Mouse (Mus musculus) heart, embryonic 11.5 days (tissue): ENCODE data around the gene Clasp2. TPM values are rescaled to one million over a fixed set of nuclear protein-coding genes. Genes with fewer than 3 reads are reported as not detected.

ENCODE experiments used
- ATAC-seq: fragments of 200-750 bp; cut with Nextera tagmentation; replicated peaks from 2 replicates; pipeline ENCODE4 v1.8.0; 2017; ENCODE audit warnings: moderate library complexity; ENCODE audit not compliant: insufficient number of reproducible peaks, low FRiP score, low TSS enrichment
- H3K27ac ChIP-seq: fragments of 300-500 bp; sonication (generic); 2 replicates; pipeline ENCODE4 v1.5.1; 2014; ENCODE audit warnings: mild to moderate bottlenecking, low read depth, low read length
- H3K27me3 ChIP-seq: fragments of 300-500 bp; sonication (generic); 2 replicates; pipeline ENCODE4 v1.6.1; 2014; ENCODE audit warnings: mild to moderate bottlenecking, low read length, mixed read lengths; ENCODE audit not compliant: control insufficient read depth, insufficient read depth
- H3K36me3 ChIP-seq: fragments of 300-500 bp; sonication (generic); 2 replicates; pipeline ENCODE4 v1.6.1; 2014; ENCODE audit warnings: mild to moderate bottlenecking, low read length, moderate library complexity, mixed read lengths; ENCODE audit not compliant: control insufficient read depth, insufficient read depth
- H3K4me1 ChIP-seq: fragments of 300-500 bp; sonication (generic); 2 replicates; pipeline ENCODE4 v1.6.1; 2014; ENCODE audit warnings: low read length; ENCODE audit not compliant: control insufficient read depth, insufficient read depth
- H3K4me2 ChIP-seq: fragments of 300-500 bp; sonication (generic); 2 replicates; pipeline ENCODE4 v1.6.1; 2014; ENCODE audit warnings: mild to moderate bottlenecking, moderate library complexity
- H3K4me3 ChIP-seq: fragments of 300-500 bp; sonication (generic); 2 replicates; pipeline ENCODE4 v1.5.1; 2014; ENCODE audit warnings: low read depth, low read length
- H3K9ac ChIP-seq: fragments of 300-500 bp; sonication (generic); 2 replicates; pipeline ENCODE4 v1.6.1; 2014; ENCODE audit warnings: mild to moderate bottlenecking, low read depth, low read length, moderate library complexity
- H3K9me3 ChIP-seq: fragments of 300-500 bp; sonication (generic); replicated peaks from 2 replicates; pipeline ENCODE4 v1.6.1; 2016; ENCODE audit warnings: low read length; ENCODE audit not compliant: control insufficient read depth
- WGBS: fragments of 180-500 bp; shearing (Covaris S2); extraction: QIAGEN DNeasy Blood & Tissue Kit; methylation state at CpG from one replicate; pipeline ENCODE4 v1.1.7; 2014; ENCODE audit not compliant: insufficient replicate concordance; 5-methylcytosine and 5-hydroxymethylcytosine counted together
- polyA plus RNA-seq: library from polyadenylated mRNA; unstranded; fragments of >200 nt; fragmentation: Nextera tagmentation; extraction: Ambion mirVana; gene quantifications from 2 replicates; pipeline ENCODE4 v1.2.1, GENCODE M21; 2014

The Clasp2 gene
- polyA plus RNA-seq, 1 experiment from 2014 or later: 25.3 TPM

GRCm38 (mm10) chr9:113855441-113855840 is 114.2 kb downstream of the Clasp2 start:
- Histone ChIP-seq H3K9ac (no peak overlapping the region), H3K4me2 (no peak overlapping the region), H3K27me3 (no peaks in the 10 kb centered on the region), H3K27ac (no peak overlapping the region), H3K9me3 (no peaks in the 10 kb centered on the region), H3K36me3 (no peaks in the 10 kb centered on the region), H3K4me3 (no peak overlapping the region), H3K4me1 (0 out of 2 replicates have a peak, but pooled peaks cover 5% of the 10 kb centered on the region)
- no peak for ATAC-seq
- WGBS: 84% methylated on average over 3 of the region's 3 CpGs

GRCm38 (mm10) chr9:113857281-113857928 is 116.1 kb downstream of the Clasp2 start:
- 82% methylated on average over 8 of the region's 8 CpGs for WGBS
- H3K27ac ChIP-seq: no peak overlapping the region
- no peak for ATAC-seq

GRCm38 (mm10) chr9:113857929-113858440 is 116.7 kb downstream of the Clasp2 start:
- WGBS: 49% methylated on average over 5 of the region's 5 CpGs
- no peak for ATAC-seq
- H3K9ac ChIP-seq: no peak overlapping the region
- no peak overlapping the region for H3K27ac ChIP-seq
- no peak overlapping the region for H3K4me2 ChIP-seq
- no peaks in the 10 kb centered on the region for H3K9me3 ChIP-seq
- H3K27me3 ChIP-seq: no peaks in the 10 kb centered on the region
- H3K4me3 ChIP-seq: no peak overlapping the region
- peaks cover 1% of the 10 kb centered on the region; the same call in 1 of the 2 replicates for H3K36me3 ChIP-seq
- 0 out of 2 replicates have a peak, but pooled peaks cover 5% of the 10 kb centered on the region for H3K4me1 ChIP-seq

More at GRCm38 (mm10) chr9:113857281-113857928, 116.1 kb downstream of the Clasp2 start:
- H3K9me3 ChIP-seq: no peaks in the 10 kb centered on the region
- H3K9ac ChIP-seq: no peak overlapping the region
- H3K4me3 ChIP-seq: no peak overlapping the region
- H3K27me3 ChIP-seq: no peaks in the 10 kb centered on the region
- no peak overlapping the region for H3K4me2 ChIP-seq
- H3K36me3 ChIP-seq: no peaks in the 10 kb centered on the region
- 0 out of 2 replicates have a peak, but pooled peaks cover 5% of the 10 kb centered on the region for H3K4me1 ChIP-seq

DNA sequence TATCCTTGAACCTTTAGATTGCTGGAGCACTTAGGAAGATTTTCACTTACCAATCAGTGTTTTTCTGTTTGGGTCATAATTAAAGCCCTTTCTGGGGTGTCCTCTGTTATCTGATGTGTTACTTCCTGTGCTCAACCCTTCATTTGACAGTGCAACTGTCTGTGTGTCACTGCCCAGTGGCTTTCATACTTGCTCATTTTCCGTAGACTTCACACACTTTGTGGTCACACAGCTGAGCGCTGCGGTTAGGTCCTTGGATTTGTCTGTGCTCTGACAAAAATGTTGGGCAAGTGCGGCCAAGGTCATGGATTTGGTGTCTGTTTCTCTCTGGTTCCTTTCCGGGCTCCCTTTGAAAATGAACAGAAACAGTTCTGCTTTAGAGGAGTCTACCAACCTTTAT is 118.1 kb downstream of the Clasp2 start:
- 0 out of 2 replicates have a peak, but pooled peaks cover 5% of the 10 kb centered on the region for H3K4me1 ChIP-seq
- 68% methylated on average over 5 of the region's 5 CpGs for WGBS
- ATAC-seq: no peak
- peaks cover 2% of the 10 kb centered on the region; the same call in 1 of the 2 replicates for H3K36me3 ChIP-seq
- no peak overlapping the region for H3K9ac ChIP-seq
- no peaks in the 10 kb centered on the region for H3K9me3 ChIP-seq
- H3K4me2 ChIP-seq: no peak overlapping the region
- no peak overlapping the region for H3K4me3 ChIP-seq
- H3K27me3 ChIP-seq: no peaks in the 10 kb centered on the region
- H3K27ac ChIP-seq: no peak overlapping the region

DNA sequence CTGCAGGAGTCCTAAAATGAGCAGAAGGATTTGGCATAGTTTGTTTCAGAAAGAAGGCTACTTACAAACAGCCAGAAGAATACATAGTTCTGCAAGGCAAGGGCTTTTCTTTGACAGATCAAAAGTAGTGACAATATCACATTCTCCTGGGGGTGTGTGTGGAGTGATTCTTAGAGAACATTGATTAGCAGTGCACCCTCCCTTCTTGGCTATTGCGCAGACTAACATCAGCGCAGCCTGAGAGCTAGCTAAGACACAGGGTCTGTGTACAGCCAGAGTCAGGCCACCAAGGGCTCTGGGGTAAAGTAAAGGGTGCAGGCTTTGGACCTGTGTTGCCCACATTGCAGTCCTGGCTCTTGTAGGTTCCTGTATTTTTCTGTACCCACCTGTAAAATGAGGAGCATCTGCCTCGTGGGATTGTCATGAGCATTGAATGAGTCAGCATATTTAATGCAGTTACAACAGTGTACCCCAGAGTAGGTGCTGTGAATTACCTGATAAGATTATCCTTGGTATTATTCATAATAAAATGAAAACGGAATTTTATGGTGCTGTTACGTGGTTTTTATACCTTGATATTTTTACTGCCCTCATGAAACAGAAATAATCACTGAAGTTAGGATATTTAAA is 122.2 kb downstream of the Clasp2 start:
- Histone ChIP-seq H3K36me3 (peaks cover 2% of the 10 kb centered on the region; the same call in 1 of the 2 replicates), H3K27ac (no peak overlapping the region), H3K4me2 (no peak overlapping the region), H3K27me3 (no peaks in the 10 kb centered on the region), H3K9me3 (no peaks in the 10 kb centered on the region), H3K9ac (no peak overlapping the region), H3K4me3 (no peak overlapping the region), H3K4me1 (no peaks in the 10 kb centered on the region)
- ATAC-seq: no peak
- 87% methylated on average over 5 of the region's 5 CpGs for WGBS

DNA sequence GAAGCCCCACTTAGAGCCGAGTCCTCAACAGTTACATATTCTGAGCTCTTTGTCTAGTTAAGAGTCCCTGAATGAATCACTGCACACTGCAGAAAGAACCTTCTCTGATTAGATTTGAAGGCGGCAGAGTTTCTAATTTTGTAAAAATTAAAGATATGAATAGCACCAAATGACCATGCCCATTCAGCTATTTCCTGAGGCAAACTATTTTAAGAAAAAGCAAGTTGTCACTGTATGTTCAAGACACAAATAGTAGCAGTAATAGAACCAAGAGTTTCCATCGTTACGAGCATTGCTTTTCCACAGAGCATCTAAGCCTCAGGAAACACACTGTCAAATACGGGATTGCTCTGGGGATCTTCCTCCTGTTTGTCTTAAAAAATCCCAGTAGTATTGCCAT is 126.7 kb downstream of the Clasp2 start:
- no peak overlapping the region for H3K9ac ChIP-seq
- H3K9me3 ChIP-seq: no peaks in the 10 kb centered on the region
- WGBS: 74% methylated on average over 5 of the region's 5 CpGs
- no peaks in the 10 kb centered on the region for H3K4me1 ChIP-seq
- H3K27me3 ChIP-seq: no peaks in the 10 kb centered on the region
- no peak overlapping the region for H3K27ac ChIP-seq
- H3K36me3 ChIP-seq: peaks cover 11% of the 10 kb centered on the region; the same call in 1 of the 2 replicates
- H3K4me2 ChIP-seq: no peak overlapping the region
- no peak overlapping the region for H3K4me3 ChIP-seq
- no peak for ATAC-seq

DNA sequence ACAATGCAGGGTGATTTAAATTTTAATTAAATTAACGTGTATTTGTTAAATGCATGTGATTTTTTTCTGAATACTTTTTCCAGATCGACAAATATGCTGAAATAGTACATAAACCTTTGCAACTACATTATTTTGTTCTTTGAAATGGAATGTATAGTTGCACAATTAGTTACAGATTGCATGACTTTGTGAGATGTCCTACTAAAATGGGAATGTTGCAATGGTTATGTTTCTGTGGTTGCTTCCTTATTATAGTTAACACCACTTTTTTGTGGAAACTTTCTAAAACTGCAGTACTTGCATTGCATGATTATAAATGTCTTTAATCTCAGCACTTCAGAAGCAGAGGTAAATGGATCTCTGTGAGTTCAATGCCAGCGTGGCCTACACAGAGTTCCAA is 153.6 kb downstream of the Clasp2 start:
- no peaks in the 10 kb centered on the region for H3K9me3 ChIP-seq
- no peak overlapping the region for H3K9ac ChIP-seq
- H3K27ac ChIP-seq: no peak overlapping the region
- no peaks in the 10 kb centered on the region; the same call in 1 of the 2 replicates for H3K36me3 ChIP-seq
- no peaks in the 10 kb centered on the region for H3K27me3 ChIP-seq
- WGBS: 87% methylated on average over 3 of the region's 3 CpGs
- H3K4me1 ChIP-seq: no peaks in the 10 kb centered on the region
- no peak for ATAC-seq
- no peak overlapping the region for H3K4me3 ChIP-seq
- no peak overlapping the region for H3K4me2 ChIP-seq

GRCm38 (mm10) chr9:113903136-113903535 is 161.9 kb downstream of the Clasp2 start:
- no peak overlapping the region for H3K4me2 ChIP-seq
- no peak overlapping the region for H3K9ac ChIP-seq
- WGBS: 79% methylated on average over 4 of the region's 4 CpGs
- no peaks in the 10 kb centered on the region for H3K9me3 ChIP-seq
- peaks cover 13% of the 10 kb centered on the region for H3K36me3 ChIP-seq
- H3K4me1 ChIP-seq: no peaks in the 10 kb centered on the region
- H3K27ac ChIP-seq: no peak overlapping the region
- no peak for ATAC-seq
- no peaks in the 10 kb centered on the region for H3K27me3 ChIP-seq
- no peak overlapping the region for H3K4me3 ChIP-seq
